13 mouse cellular contexts compared by ENCODE assay signal in the genomic region with DNA sequence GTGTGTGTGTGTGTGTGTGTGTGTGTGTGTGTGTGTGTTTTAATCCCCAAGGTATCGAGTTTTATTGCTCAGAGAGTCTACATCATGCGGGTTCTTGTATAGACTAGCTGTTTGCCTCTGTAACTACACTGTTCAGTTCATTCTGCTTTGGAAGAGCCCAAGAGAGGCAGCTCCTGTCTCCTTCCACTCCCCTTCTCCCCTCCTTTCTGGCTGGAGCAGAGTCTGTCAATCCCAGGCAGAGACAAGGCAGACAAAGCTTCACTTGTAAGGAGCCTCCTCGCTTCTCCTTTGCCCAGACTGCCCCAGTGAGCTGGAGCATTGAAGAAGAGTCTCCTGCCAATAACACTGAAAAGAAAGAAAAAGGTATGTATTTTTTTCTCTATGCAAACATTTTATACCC. TPM values are rescaled to one million over a fixed set of nuclear protein-coding genes. Genes with fewer than 3 reads are reported as not detected.
DNase-seq lines count a peak whose midpoint lies in the region; ATAC-seq and TF ChIP-seq lines count a peak whose summit lies in the region.
"Had no signal": no experiment of that assay in that cellular context is flagged by ENCODE, and none has a peak within 500 bp of the region (broad histone marks: within the 10 kb centered on the region; RNA-seq: fewer than 3 reads in every experiment).

Scrg1 (plus strand) TSS at position 159 of the 400 bp plus-strand sequence.

- 63% methylated on average over 3 of the region's 3 CpGs for WGBS in embryonic facial prominence, embryonic 13.5 days
- WGBS in embryonic facial prominence, embryonic 10.5 days = 65% methylated on average over 3 of the region's 3 CpGs
- 75% methylated on average over 3 of the region's 3 CpGs for WGBS in midbrain, embryonic 13.5 days

- H3K4me3 ChIP-seq in embryonic facial prominence, embryonic 13.5 days = no peak within 1 kb of the TSS
- no peak within 1 kb of the TSS for H3K4me3 ChIP-seq in embryonic facial prominence, embryonic 10.5 days
- peak within 1 kb of the TSS; percentile 48 for H3K4me3 ChIP-seq in layer of hippocampus, adult 2 months
- H3K4me3 ChIP-seq in midbrain, embryonic 13.5 days (replicated peaks) = no peak within 1 kb of the TSS
- H3K4me3 ChIP-seq: heart, embryonic 10.5 days; lung, embryonic 15.5 days; myocyte had no signal

- H3K9me3 ChIP-seq in embryonic facial prominence, embryonic 13.5 days = no peaks in the 10 kb centered on the region
- H3K9me3 ChIP-seq in embryonic facial prominence, embryonic 10.5 days = no peaks in the 10 kb centered on the region
- no peaks in the 10 kb centered on the region for H3K9me3 ChIP-seq in midbrain, embryonic 13.5 days
- H3K9me3 ChIP-seq: heart, embryonic 10.5 days; lung, embryonic 15.5 days had no signal

- no peaks in the 10 kb centered on the region for H3K4me1 ChIP-seq in embryonic facial prominence, embryonic 13.5 days
- H3K4me1 ChIP-seq in embryonic facial prominence, embryonic 10.5 days = no peaks in the 10 kb centered on the region
- H3K4me1 ChIP-seq in midbrain, embryonic 13.5 days (replicated peaks) = no peaks in the 10 kb centered on the region
- H3K4me1 ChIP-seq: heart, embryonic 10.5 days had no signal

- no peak within 1 kb of the TSS for H3K4me2 ChIP-seq in embryonic facial prominence, embryonic 13.5 days
- H3K4me2 ChIP-seq in midbrain, embryonic 13.5 days (replicated peaks) = no peak within 1 kb of the TSS
- H3K4me2 ChIP-seq: lung, embryonic 15.5 days had no signal

- H3K9ac ChIP-seq in embryonic facial prominence, embryonic 13.5 days = no peak within 1 kb of the TSS
- H3K9ac ChIP-seq in midbrain, embryonic 13.5 days (replicated peaks) = no peak within 1 kb of the TSS
- H3K9ac ChIP-seq: lung, embryonic 15.5 days had no signal

- H3K36me3 ChIP-seq in embryonic facial prominence, embryonic 13.5 days = no peaks in the 10 kb centered on the region
- no peaks in the 10 kb centered on the region for H3K36me3 ChIP-seq in embryonic facial prominence, embryonic 10.5 days (replicated peaks)
- H3K36me3 ChIP-seq in midbrain, embryonic 13.5 days = no peaks in the 10 kb centered on the region
- H3K36me3 ChIP-seq: heart, embryonic 10.5 days; lung, embryonic 15.5 days had no signal

- no peak for ATAC-seq in embryonic facial prominence, embryonic 13.5 days (ENCODE audit: insufficient number of reproducible peaks, insufficient read depth, low FRiP score, low TSS enrichment, low read depth)
- ATAC-seq in midbrain, embryonic 13.5 days = 0 out of 2 replicates have a peak, but pooled peaks have one; percentile 27
- ATAC-seq: inflammation-experienced regulatory T-cells, adult 6 months had no signal

- no peak for TF ChIP-seq CTCF in layer of hippocampus, adult 2 months (conservative IDR thresholded peaks at IDR 0.05)

- H3K27ac ChIP-seq in embryonic facial prominence, embryonic 13.5 days = peak within 1 kb of the TSS; percentile 40; the same call in 1 of the 2 replicates
- H3K27ac ChIP-seq in embryonic facial prominence, embryonic 10.5 days (replicated peaks) = no peak within 1 kb of the TSS
- peak within 1 kb of the TSS; percentile 86 for H3K27ac ChIP-seq in layer of hippocampus, adult 2 months
- no peak within 1 kb of the TSS for H3K27ac ChIP-seq in midbrain, embryonic 13.5 days
- H3K27ac ChIP-seq: heart, embryonic 10.5 days; lung, embryonic 15.5 days had no signal

- no peaks in the 10 kb centered on the region for H3K27me3 ChIP-seq in embryonic facial prominence, embryonic 13.5 days
- H3K27me3 ChIP-seq in embryonic facial prominence, embryonic 10.5 days (replicated peaks; ENCODE audit: low read depth, poor library complexity, severe bottlenecking) = no peaks in the 10 kb centered on the region
- H3K27me3 ChIP-seq in midbrain, embryonic 13.5 days = no peaks in the 10 kb centered on the region
- H3K27me3 ChIP-seq: lung, embryonic 15.5 days had no signal

- no peak for DNase-seq in embryonic facial prominence, embryonic 10.5 days (ENCODE audit: low spot score)
- DNase-seq in layer of hippocampus, adult 2 months (ENCODE audit: low spot score in 2 of 2) = no peak
- no peak for DNase-seq in layer of hippocampus, adult 9-11 months
- peak in 1 of 2 experiments; percentile 55 for DNase-seq in layer of hippocampus, postnatal 14 days (ENCODE audit: low spot score in 2 of 2)
- no peak for DNase-seq in spleen, postnatal 10 days (ENCODE audit: low spot score in 2 of 2)
- no peak for DNase-seq in lung, postnatal 14 days
- DNase-seq: cerebellum, postnatal 36 days had no signal

RNA-seq across cellular contexts. Expression of gene Scrg1, which starts in this region (rescaled TPM):
- polyA plus RNA-seq in embryonic facial prominence, embryonic 13.5 days (2015; fragmentation: Nextera tagmentation; extraction: Ambion mirVana) = 5.5 and 6.1 TPM in 2 replicates
- polyA plus RNA-seq in embryonic facial prominence, embryonic 10.5 days (2016; fragmentation: Nextera tagmentation; extraction: Ambion mirVana) = 0.45 and 1.1 TPM in 2 replicates
- total RNA-seq in layer of hippocampus, adult 2 months (2021) = 10 to 100 TPM; 59.4 to 60.9 TPM
- 10 to 100 TPM; 90.2 to 98.9 TPM for total RNA-seq in layer of hippocampus, postnatal 14 days (2021)
- polyA plus RNA-seq in midbrain, embryonic 13.5 days (2015; fragmentation: Nextera tagmentation; extraction: Ambion mirVana) = 2.5 and 3.3 TPM in 2 replicates
- polyA plus RNA-seq: inflammation-experienced regulatory T-cells, adult 6 months; myocyte had no signal

Comparison
In these comparisons a context has a peak if more than half of its experiments do, and no peak if none do; other contexts are left out.
1. H3K27ac ChIP-seq: peak in embryonic facial prominence, embryonic 13.5 days (single experiment) and layer of hippocampus, adult 2 months (single experiment); none in embryonic facial prominence, embryonic 10.5 days (single experiment) and midbrain, embryonic 13.5 days (single experiment).